Mouse (Mus musculus) myocyte (in vitro differentiated cells): ENCODE results near the gene Dmwd. TPM values are rescaled to one million over a fixed set of nuclear protein-coding genes. Genes with fewer than 3 reads are reported as not detected.

Experiments
- H3K27me3 ChIP-seq: one replicate; pipeline ENCODE4 v1.6.1; 2011; ENCODE audit not compliant: control insufficient read depth, insufficient read depth, insufficient read length
- H3K36me3 ChIP-seq: one replicate; pipeline ENCODE4 v1.6.1; 2011; ENCODE audit not compliant: control insufficient read depth, insufficient read depth
- H3K4me2 ChIP-seq: one replicate; pipeline ENCODE4 v1.6.1; 2011; ENCODE audit warnings: low read depth, control low read depth
- H3K4me3 ChIP-seq: one replicate; pipeline ENCODE4 v1.5.1; 2011; ENCODE audit warnings: mild to moderate bottlenecking, control low read depth, moderate library complexity
- H3K79me2 ChIP-seq: one replicate; pipeline ENCODE4 v1.6.1; 2011; ENCODE audit not compliant: control insufficient read depth, insufficient read depth
- H3ac ChIP-seq: one replicate; pipeline ENCODE4 v1.6.1; 2011; ENCODE audit not compliant: control insufficient read depth, insufficient read length
- CEBPB ChIP-seq: IDR thresholded peaks from 2 replicates; pipeline ENCODE4 v1.6.1; 2011; ENCODE audit warnings: mild to moderate bottlenecking, moderate library complexity; ENCODE audit not compliant: poor library complexity, insufficient read depth, severe bottlenecking
- E2F4 ChIP-seq: IDR thresholded peaks from one replicate; pipeline ENCODE4 v1.6.1; 2011; ENCODE audit warnings: mild to moderate bottlenecking, control low read depth, moderate library complexity; ENCODE audit not compliant: insufficient read depth
- MAX ChIP-seq: IDR thresholded peaks from one replicate; pipeline ENCODE4 v1.6.1; 2011; ENCODE audit warnings: low read depth, mild to moderate bottlenecking, control low read depth
- MYOD1 ChIP-seq, 3 experiments: IDR thresholded peaks; one replicate each; pipeline ENCODE4 v1.6.1; 2011; ENCODE audit warnings: control low read depth in 2 of 3, low read depth in 2 of 3, mild to moderate bottlenecking in 2 of 3, moderate library complexity in 1 of 3; ENCODE audit not compliant: insufficient read length in 2 of 3, control insufficient read depth in 1 of 3
- MYOG ChIP-seq, 3 experiments: IDR thresholded peaks; one replicate each; pipeline ENCODE4 v1.6.1; 2011; ENCODE audit warnings: control low read depth in 2 of 3, low read depth in 2 of 3, mild to moderate bottlenecking in 2 of 3; ENCODE audit not compliant: insufficient read length in 2 of 3, control insufficient read depth in 1 of 3, insufficient read depth in 1 of 3
- POLR2A ChIP-seq: IDR thresholded peaks from one replicate; pipeline ENCODE4 v1.6.1; 2011; ENCODE audit warnings: low read depth, mild to moderate bottlenecking, control low read depth, moderate library complexity; ENCODE audit not compliant: insufficient read length
- POLR2AphosphoS2 ChIP-seq: IDR thresholded peaks from one replicate; pipeline ENCODE4 v1.6.1; 2011; ENCODE audit warnings: low read depth, control low read depth; ENCODE audit not compliant: insufficient read length
- REST ChIP-seq: IDR thresholded peaks from one replicate; pipeline ENCODE4 v1.6.1; 2011; ENCODE audit warnings: mild to moderate bottlenecking, control low read depth, moderate library complexity; ENCODE audit not compliant: insufficient read depth, insufficient read length
- SRF ChIP-seq: IDR thresholded peaks from one replicate; pipeline ENCODE4 v1.6.1; 2011; ENCODE audit warnings: low read depth; ENCODE audit not compliant: control insufficient read depth, insufficient read length
- TCF12 ChIP-seq: IDR thresholded peaks from one replicate; pipeline ENCODE4 v1.6.1; 2011; ENCODE audit warnings: mild to moderate bottlenecking, control low read depth; ENCODE audit not compliant: poor library complexity, insufficient read depth, severe bottlenecking
- TCF3 ChIP-seq: IDR thresholded peaks from one replicate; pipeline ENCODE4 v1.6.1; 2011; ENCODE audit warnings: low read depth, control low read depth; ENCODE audit not compliant: insufficient read length
- USF1 ChIP-seq: IDR thresholded peaks from one replicate; pipeline ENCODE4 v1.6.1; 2011; ENCODE audit warnings: low read depth, mild to moderate bottlenecking, control low read depth, moderate library complexity
- polyA plus RNA-seq: library from polyadenylated mRNA; unstranded; fragments of >200 nt; fragmentation: generic; extraction: Trizol; gene quantifications from one replicate; pipeline ENCODE4 v1.2.1, GENCODE M21; 2012; ENCODE audit warnings: missing spikeins

The Dmwd gene
- polyA plus RNA-seq, 1 experiment: 83.7 TPM

- no peak for TF ChIP-seq MAX
- no peak for TF ChIP-seq MYOD1 (IDR thresholded peaks at IDR 0.05; ENCODE audit: control insufficient read depth in 1 of 3, insufficient read length in 2 of 3, low read depth in 2 of 3)
- TF ChIP-seq CEBPB: no peak
- TF ChIP-seq POLR2AphosphoS2: no peak
- TF ChIP-seq MYOG (IDR thresholded peaks at IDR 0.05; ENCODE audit: control insufficient read depth in 1 of 3, insufficient read depth in 1 of 3, insufficient read length in 2 of 3, low read depth in 2 of 3): no peak
- no peak for TF ChIP-seq REST
- TF ChIP-seq POLR2A: no peak
- no peak for TF ChIP-seq TCF12
- TF ChIP-seq USF1: no peak
- TF ChIP-seq SRF: no peak
- TF ChIP-seq E2F4: no peak
- no peak for TF ChIP-seq TCF3
- no peak overlapping the region for H3K4me2 ChIP-seq
- H3K36me3 ChIP-seq: no peaks in the 10 kb centered on the region
Measured at GRCm38 (mm10) chr7:19097863-19098262, 21.8 kb downstream of the Dmwd start.

GRCm38 (mm10) chr7:19098811-19099210, 22.8 kb downstream of the Dmwd start:
- TF ChIP-seq MAX (no peak), REST (no peak), E2F4 (no peak), POLR2A (no peak), USF1 (no peak), TCF3 (no peak), POLR2AphosphoS2 (no peak), TCF12 (no peak), SRF (no peak), MYOD1 (IDR thresholded peaks at IDR 0.05; ENCODE audit: control insufficient read depth in 1 of 3, insufficient read length in 2 of 3, low read depth in 2 of 3) (no peak), MYOG (IDR thresholded peaks at IDR 0.05; ENCODE audit: control insufficient read depth in 1 of 3, insufficient read depth in 1 of 3, insufficient read length in 2 of 3, low read depth in 2 of 3) (no peak), CEBPB (no peak)
- Histone ChIP-seq H3K4me2 (no peak overlapping the region), H3K27me3 (no peaks in the 10 kb centered on the region), H3K79me2 (no peaks in the 10 kb centered on the region), H3ac (no peak overlapping the region), H3K4me3 (no peak overlapping the region), H3K36me3 (no peaks in the 10 kb centered on the region)

More at GRCm38 (mm10) chr7:19097863-19098262, 21.8 kb downstream of the Dmwd start:
- H3K4me3 ChIP-seq: no peak overlapping the region
- no peak overlapping the region for H3ac ChIP-seq
- H3K27me3 ChIP-seq: no peaks in the 10 kb centered on the region
- H3K79me2 ChIP-seq: no peaks in the 10 kb centered on the region

- no peaks in the 10 kb centered on the region for H3K36me3 ChIP-seq
- no peaks in the 10 kb centered on the region for H3K27me3 ChIP-seq
- no peak overlapping the region for H3K4me2 ChIP-seq
- no peak overlapping the region for H3ac ChIP-seq
- no peaks in the 10 kb centered on the region for H3K79me2 ChIP-seq
- no peak overlapping the region for H3K4me3 ChIP-seq
- TF ChIP-seq TCF12 (no peak), MAX (no peak), POLR2A (no peak), SRF (no peak), TCF3 (no peak), USF1 (no peak)
Measured at GRCm38 (mm10) chr7:19100290-19100689, 24.3 kb downstream of the Dmwd start.

- Histone ChIP-seq H3K27me3 (no peaks in the 10 kb centered on the region), H3K4me2 (no peak overlapping the region), H3K4me3 (no peak overlapping the region), H3K79me2 (no peaks in the 10 kb centered on the region), H3ac (no peak overlapping the region), H3K36me3 (no peaks in the 10 kb centered on the region)
- no peak for TF ChIP-seq TCF12
- no peak for TF ChIP-seq SRF
- TF ChIP-seq USF1: no peak
- TF ChIP-seq TCF3: no peak
- no peak for TF ChIP-seq POLR2AphosphoS2
- TF ChIP-seq MYOG (IDR thresholded peaks at IDR 0.05; ENCODE audit: control insufficient read depth in 1 of 3, insufficient read depth in 1 of 3, insufficient read length in 2 of 3, low read depth in 2 of 3): no peak
Measured at GRCm38 (mm10) chr7:19103741-19104140, 27.7 kb downstream of the Dmwd start.

GRCm38 (mm10) chr7:19104486-19104885, 28.5 kb downstream of the Dmwd start:
- Histone ChIP-seq H3K27me3 (no peaks in the 10 kb centered on the region), H3ac (no peak overlapping the region), H3K4me3 (no peak overlapping the region), H3K79me2 (no peaks in the 10 kb centered on the region), H3K36me3 (no peaks in the 10 kb centered on the region), H3K4me2 (no peak overlapping the region)
- TF ChIP-seq E2F4 (no peak), POLR2A (no peak), USF1 (no peak), MYOD1 (IDR thresholded peaks at IDR 0.05; ENCODE audit: control insufficient read depth in 1 of 3, insufficient read length in 2 of 3, low read depth in 2 of 3) (no peak), TCF3 (no peak), POLR2AphosphoS2 (no peak), SRF (no peak), TCF12 (no peak), MAX (no peak), CEBPB (no peak), MYOG (IDR thresholded peaks at IDR 0.05; ENCODE audit: control insufficient read depth in 1 of 3, insufficient read depth in 1 of 3, insufficient read length in 2 of 3, low read depth in 2 of 3) (no peak), REST (no peak)
